Mouse (Mus musculus): ENCODE results near the gene Zfr. TPM values are rescaled to one million over a fixed set of nuclear protein-coding genes. Genes with fewer than 3 reads are reported as not detected.
"Not testable (repeated sequence)": the region's sequence is repeated elsewhere in the genome, so short reads cannot be mapped to it uniquely, and the experiment has no call there.

Zfr gene
- total RNA-seq, 2 experiments from 2014 or later, result 331 to 349 TPM

GRCm38 (mm10) chr15:12149501-12149900, 31.9 kb downstream of the Zfr start:
- peak; percentile 36 to 38 for DNase-seq (ENCODE audit: low spot score in 2 of 2)
- intact Hi-C loops (cut with DNase I), result no loop called here

DNA sequence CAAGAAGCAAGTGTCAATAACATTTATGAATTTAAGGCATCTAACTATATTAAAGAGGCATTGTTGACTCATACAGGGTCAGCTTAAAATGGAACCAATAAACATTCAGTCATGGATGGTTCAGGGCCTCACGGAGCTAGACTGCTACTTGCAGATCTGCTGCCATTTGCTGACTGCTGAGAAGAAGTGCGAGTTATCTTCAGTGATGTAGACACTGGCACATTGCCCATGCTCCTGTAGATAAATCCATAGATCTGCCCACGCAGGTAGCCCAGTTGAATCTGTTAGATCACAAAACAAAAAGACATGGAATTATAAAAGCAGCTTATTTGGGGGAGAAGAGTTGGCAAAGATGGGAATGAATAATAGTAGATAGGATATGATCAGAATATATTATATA, 36.1 kb downstream of the Zfr start:
- intact Hi-C loops (cut with DNase I), result no loop called here
- DNase-seq (ENCODE audit: low spot score in 2 of 2), result no peak

DNA sequence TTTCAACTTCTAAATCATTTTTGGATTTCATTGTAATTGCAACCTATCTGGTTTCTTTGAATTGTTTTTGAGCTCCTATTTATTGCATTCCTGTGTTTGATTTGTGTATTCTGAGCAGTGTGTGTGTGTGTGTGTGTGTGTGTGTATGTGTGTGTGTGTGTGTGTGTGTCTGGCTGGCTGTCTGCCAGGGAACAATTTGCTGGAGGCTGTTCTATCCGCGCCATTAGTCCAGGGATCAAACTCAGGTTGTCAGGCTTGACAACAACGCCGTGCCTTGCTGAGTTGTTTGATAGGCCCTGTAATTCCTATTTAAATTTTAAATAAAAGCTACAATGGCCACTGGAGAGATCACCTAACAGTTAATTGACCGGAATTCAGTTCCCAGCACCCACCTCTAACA, 60.5 kb downstream of the Zfr start:
- no peak for DNase-seq (ENCODE audit: low spot score in 2 of 2)
- intact Hi-C loops (cut with DNase I), result no loop called here

DNA sequence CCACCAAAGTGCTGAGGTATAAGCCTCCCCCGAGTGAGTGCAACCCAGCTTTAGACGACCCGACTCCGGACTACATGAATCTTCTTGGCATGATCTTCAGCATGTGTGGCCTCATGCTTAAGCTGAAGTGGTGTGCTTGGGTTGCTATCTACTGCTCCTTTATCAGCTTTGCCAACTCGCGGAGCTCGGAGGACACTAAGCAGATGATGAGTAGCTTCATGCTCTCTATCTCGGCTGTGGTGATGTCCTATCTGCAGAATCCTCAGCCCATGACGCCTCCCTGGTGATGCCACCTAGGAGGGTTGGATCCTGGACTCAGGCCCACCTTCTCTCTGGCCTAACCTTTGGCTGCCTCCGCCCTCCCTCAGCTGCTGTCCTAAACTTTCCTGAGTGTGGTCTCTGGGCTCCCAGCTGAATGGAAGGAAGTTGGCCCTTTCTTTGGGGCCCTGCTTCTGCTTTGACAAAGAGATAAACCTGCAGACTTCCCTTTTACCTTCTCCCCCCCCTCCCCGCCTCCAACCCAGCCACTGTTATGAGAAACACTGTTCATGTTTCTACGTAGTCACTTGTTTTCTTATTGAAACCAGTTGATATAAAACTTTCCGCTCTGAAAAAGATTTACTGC, 63.7 kb downstream of the Zfr start:
- DNase-seq (ENCODE audit: low spot score in 2 of 2); intact Hi-C loops (cut with DNase I): not testable (repeated sequence)

DNA sequence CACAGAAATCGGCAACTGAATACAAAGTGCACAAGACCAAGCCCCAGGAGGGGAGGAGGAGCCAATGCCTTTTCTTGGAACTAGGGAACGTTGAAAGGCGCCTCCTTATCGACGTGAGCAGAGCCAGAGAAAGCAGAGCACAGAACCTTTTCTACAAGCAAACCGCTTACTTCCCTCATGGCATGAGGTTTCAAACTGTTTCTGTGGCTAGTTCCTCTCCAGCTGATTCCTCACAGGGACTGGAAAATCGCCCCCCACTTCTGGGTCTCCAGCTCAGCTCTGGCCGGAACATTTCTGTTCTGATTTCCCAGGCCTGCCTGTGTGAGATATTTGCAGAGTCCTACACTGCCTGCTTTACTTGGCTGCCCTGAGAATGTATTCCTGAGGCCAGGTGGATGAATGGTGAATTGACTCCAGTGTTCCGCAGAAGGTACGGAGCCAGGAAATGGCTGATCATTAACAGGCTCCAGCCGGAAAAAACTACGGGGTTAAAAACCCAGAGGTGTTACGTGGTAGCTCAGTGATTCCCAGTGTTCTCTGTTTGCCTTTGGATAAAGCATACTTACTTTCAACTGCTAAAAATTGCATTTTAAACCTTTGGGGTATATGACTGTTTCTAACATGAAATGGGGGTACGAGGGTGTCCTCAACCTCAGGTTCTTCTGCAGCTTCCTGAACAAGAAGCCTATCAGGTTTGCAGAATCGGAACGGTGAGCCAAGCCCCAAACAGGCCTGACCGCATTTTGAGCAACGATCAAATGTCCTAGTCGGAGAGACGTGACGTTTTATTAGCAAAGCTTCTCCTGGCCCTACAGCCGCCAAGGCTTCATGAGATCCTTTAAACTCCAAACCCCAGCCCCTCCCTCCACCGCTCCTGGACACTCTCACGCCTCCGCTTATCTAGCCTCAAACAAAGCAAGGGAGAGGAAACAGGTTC, 76.5 kb downstream of the Zfr start:
- DNase-seq (ENCODE audit: low spot score in 2 of 2), result no peak
- intact Hi-C loops (cut with DNase I), result loop anchor here (10.0 kb wide), 1 partner anchor 381 kb away; no protein-coding TSS in a partner anchor

DNA sequence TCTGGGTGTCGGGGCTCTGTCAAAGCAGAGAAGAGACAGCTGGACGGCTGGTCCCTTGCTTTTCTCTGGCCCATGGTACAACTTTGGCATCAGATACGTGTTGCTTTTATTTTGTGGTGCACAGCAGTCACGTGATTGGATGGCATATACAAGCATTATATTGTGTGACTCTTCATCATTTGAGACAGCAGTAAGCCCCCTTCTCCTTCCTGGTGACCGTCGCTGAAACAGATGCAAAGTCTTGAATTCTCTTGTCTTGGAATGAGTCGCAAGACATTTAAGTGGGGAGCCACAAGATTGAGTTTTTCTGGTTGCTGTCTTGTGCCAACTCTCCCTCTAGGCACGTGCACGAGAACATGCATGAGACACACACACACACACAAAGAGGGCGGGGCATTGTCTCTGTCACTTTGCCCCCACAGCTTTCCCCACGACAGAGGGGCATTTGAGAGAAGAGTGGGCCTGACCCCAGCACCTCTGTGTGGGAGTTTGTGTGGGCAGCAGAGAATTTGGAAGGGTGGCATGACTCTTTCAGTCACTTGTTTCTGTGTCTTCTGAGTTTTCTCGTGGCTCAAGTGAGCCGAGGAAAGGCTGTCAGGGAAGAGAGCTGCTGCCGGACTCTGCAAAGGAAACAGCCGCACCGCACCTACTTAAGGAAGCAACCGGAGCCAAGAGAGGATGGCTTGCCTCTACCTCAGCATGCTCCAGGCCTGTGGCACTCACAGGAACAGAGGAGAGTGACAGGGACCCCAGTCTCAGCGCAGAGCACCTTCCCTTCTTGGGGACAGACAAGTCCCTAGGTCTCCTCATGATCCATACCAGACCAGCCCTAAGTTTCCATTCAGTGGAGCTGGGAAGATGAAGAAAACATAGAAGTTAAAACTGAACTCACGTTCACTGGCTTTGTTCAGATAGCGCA, 77.4 kb downstream of the Zfr start:
- intact Hi-C loops (cut with DNase I), result loop anchor here (10.0 kb wide), 1 partner anchor 380 kb away; no protein-coding TSS in a partner anchor
- no peak for DNase-seq (ENCODE audit: low spot score in 2 of 2)

DNA sequence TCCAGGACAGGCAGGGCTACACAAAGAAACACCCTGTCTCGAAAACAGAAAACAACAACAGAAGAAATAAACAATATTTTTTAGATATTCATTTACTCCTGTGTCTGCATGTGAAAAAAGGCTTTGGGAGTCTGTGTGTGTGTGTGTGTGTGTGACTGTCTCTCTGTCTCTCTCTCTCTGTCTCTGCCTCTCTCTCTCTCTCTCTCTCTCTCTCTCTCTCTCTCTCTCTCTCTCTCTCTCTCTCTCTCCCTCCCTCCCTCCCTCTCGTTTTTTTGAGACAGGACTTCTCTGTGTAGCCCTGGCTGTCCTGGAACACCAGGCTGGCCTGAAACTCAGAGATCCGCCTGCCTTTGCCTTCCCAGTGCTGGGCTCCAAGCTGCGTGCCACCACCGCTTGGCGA, 78.3 kb downstream of the Zfr start:
- intact Hi-C loops (cut with DNase I), result loop anchor here (1.0 to 10.0 kb wide), 2 partner anchors 72 to 379 kb away; no protein-coding TSS in a partner anchor
- DNase-seq (ENCODE audit: low spot score in 2 of 2), result no peak

GRCm38 (mm10) chr15:12196410-12197191, 79.0 kb downstream of the Zfr start:
- DNase-seq (ENCODE audit: low spot score in 2 of 2), result no peak
- intact Hi-C loops (cut with DNase I), result loop anchor here (1.0 to 10.0 kb wide), 2 partner anchors 72 to 378 kb away; no protein-coding TSS in a partner anchor

DNA sequence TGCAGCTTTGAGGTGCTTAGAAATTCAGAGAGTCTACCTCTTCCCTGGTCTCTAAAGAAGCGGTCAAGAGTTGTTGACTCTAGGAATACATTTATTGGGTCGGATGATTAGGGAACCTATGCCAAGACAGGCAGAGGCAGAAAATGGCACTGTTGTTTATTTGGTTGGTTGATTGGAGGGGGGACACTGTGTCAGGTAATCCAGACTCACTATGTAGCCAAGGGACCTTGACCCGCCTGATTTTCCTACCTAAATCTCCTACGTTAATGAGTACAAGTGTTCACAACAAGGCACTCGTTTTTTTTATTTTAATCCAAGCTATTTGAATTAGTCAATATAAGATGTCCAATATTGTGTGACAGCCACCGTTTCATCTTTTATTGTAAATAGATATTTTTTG, 79.7 kb downstream of the Zfr start:
- no peak for DNase-seq (ENCODE audit: low spot score in 2 of 2)
- intact Hi-C loops (cut with DNase I), result loop anchor here (10.0 kb wide), 1 partner anchor 377 kb away; no protein-coding TSS in a partner anchor

- intact Hi-C loops (cut with DNase I), result no loop called here
- DNase-seq (ENCODE audit: low spot score in 2 of 2), result no peak
These were observed 82.4 kb downstream of the Zfr start for GRCm38 (mm10) chr15:12200021-12200420.

DNA sequence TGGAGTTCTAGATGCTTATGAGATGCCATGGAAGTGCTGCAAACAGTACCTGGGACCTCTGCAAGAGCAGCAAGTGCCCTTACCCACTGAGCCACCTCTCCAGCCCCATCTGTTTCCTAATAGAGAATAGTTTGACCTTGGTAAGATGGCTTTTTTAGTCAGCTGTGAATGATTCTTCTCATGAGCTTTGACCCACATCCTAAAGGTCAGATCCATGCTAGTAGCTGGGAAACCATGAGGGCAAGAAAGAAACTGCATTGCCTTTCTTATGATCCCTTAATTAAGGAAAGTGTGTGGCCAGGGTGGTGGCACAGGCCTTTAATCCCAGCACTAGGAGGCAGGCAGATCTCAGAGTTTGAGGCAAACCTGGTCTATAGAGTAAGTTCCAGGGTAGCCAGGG, 84.2 kb downstream of the Zfr start:
- no peak for DNase-seq (ENCODE audit: low spot score in 2 of 2)
- intact Hi-C loops (cut with DNase I), result no loop called here

DNA sequence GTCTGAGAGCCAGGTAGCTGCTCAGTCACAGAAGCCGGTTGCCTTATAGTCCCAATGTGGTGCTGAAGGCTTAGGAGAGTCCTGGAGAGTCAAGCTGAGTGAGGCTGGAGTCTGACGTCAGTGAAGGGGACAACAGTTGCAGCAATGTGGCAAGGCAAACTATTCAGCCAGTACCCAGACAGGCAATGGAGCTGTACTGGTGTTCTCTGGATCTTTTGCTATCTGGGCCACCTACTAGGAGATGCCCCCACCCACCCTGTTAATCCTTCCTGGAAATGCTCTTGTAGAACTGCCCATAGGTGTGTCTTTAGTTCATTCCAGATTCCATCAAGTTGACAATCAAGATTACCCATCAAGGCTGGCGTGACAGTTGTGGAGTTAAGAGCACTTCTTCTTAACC, 84.8 kb downstream of the Zfr start:
- intact Hi-C loops (cut with DNase I), result no loop called here
- no peak for DNase-seq (ENCODE audit: low spot score in 2 of 2)

- DNase-seq (ENCODE audit: low spot score in 2 of 2); intact Hi-C loops (cut with DNase I): not testable (repeated sequence)
These were observed 85.4 kb downstream of the Zfr start for GRCm38 (mm10) chr15:12203008-12203407.

GRCm38 (mm10) chr15:12203512-12204318, 86.1 kb downstream of the Zfr start:
- no peak for DNase-seq (ENCODE audit: low spot score in 2 of 2)
- intact Hi-C loops (cut with DNase I), result no loop called here

DNA sequence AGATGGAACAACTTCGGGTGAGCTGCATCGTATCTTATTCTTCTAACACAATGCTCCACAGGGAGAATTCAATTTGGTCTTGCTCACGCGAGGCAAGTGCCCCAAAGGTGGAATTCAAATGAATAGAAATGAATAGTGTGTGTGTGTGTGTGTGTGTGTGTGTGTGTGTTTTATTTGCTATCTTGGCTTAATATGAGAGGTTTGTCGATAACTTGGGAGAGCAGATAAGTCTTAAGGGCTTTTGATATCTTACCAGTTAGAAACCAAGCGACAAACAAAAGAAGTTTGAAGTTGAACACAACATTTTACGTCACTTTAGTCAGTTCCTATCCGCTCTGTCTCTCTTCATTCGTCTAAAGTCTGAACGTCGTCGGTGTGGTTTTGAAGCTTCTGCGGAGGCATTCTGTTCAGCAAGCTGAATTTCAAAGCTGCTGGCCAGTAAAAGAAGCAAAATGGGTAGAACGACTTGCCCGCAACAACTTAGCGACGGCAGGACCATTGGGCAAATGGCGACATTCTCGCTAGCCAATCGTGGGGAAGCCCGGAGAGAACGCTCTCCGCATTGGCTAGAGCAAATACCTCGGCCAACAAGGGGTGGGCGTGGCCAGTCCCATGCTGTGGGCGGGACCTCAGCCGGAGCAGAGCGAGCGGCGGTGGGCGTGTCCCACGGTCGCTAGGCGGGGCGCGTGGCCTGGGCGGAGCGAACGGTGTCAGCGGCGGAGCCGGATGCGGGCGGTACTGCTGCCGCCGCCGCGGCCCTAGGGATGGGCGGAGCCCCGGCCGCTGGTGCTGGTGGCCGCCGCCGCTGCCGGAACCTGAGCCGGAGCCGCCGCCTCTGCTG, 86.9 kb downstream of the Zfr start, which contains the start of gene Mtmr12:
Gene Mtmr12, plus strand, starts transcription at position 710 of the 841 bp plus-strand sequence.
- peak; percentile 100 for DNase-seq (ENCODE audit: low spot score in 2 of 2)
- intact Hi-C loops (cut with DNase I), result loop anchor here (5.0 kb wide), 1 partner anchor 118 kb away; the partner anchor contains the start of genes 1810049J17Rik and Golph3

GRCm38 (mm10) chr15:12205160-12205901, 87.7 kb downstream of the Zfr start:
- DNase-seq (ENCODE audit: low spot score in 2 of 2), result no peak
- intact Hi-C loops (cut with DNase I), result loop anchor here (5.0 kb wide), 1 partner anchor 117 kb away; the partner anchor contains the start of genes 1810049J17Rik and Golph3

Data from left cerebral cortex, postnatal 36 days (tissue).